Mouse (Mus musculus) C2C12 (cell line): Measurements from ENCODE around the gene Nol11.

Experiments used
- CEBPB ChIP-seq: IDR thresholded peaks from one replicate; pipeline ENCODE4 v1.6.1; 2011; ENCODE audit warnings: low read depth, mild to moderate bottlenecking, control low read depth, moderate library complexity
- CTCF ChIP-seq: IDR thresholded peaks from one replicate; pipeline ENCODE4 v1.5.1; 2011; ENCODE audit not compliant: control insufficient read depth, insufficient read depth, insufficient read length

GRCm38 (mm10) chr11:107130879-107131748 lies 58.1 kb downstream of the Nol11 start:
- TF ChIP-seq CTCF (no peak), CEBPB (no peak)
